ENCODE assay signal across 8 mouse cellular contexts in the genomic region with DNA sequence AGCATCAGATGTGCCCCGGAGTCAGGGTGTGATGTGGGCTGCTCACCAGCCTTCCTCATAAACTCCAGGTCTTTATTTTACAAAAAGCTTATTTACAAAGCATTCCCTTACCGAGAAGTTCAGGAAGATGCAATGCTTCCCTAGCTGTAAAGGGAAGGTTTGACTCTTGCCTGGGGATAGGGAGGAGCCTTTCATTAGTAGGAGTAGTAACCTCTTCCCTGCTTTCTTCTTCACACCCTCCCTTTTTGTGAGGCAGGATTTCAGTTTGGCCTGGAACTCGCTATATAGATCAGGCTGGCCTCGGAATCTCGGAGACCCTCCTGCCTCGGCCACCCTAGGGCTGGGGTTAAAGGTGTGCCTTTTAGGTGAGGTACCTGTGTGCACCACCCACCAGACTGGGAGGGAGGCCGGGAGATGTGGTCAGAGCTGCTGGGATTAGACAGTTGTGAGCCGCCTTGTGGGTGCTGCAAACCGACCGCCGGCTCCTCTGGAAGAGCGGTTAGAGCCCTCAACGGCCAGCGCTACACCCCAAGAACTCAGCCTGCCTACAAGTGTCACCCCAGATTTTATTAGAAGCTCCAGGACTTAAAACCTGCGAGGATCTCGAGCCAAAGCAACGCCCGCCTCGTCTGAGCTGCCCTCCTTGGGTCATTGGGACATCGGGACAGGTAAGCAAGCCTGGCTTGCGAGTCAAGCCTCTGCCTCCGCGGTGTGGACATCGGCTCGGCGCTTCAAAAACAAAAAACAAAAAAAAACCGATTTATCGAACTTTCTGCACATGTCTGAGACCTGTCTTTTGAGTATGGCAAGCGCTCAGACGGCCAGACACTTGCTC. TPM values are rescaled to one million over a fixed set of nuclear protein-coding genes. Genes with fewer than 3 reads are reported as not detected.
DNase-seq lines count a peak whose midpoint lies in the region; ATAC-seq and TF ChIP-seq lines count a peak whose summit lies in the region.

Aebp2 (plus strand) TSS at position 273 of the 835 bp plus-strand sequence.

- 47% methylated on average over 30 of the region's 30 CpGs for WGBS in embryonic facial prominence, embryonic 11.5 days
- 43% methylated on average over 30 of the region's 30 CpGs for WGBS in heart, adult 2 months
- 45% methylated on average over 30 of the region's 30 CpGs for WGBS in kidney, embryonic 16.5 days
- WGBS in liver, embryonic 13.5 days (ENCODE audit: insufficient replicate concordance): 42% methylated on average over 30 of the region's 30 CpGs
- WGBS in small intestine, adult 2 months: 47% methylated on average over 30 of the region's 30 CpGs

- no peak for TF ChIP-seq EP300 in heart, adult 2 months (IDR thresholded peaks at IDR 0.05; ENCODE audit: insufficient read depth, low read depth, low read length)

- peaks cover 6% of the 10 kb centered on the region for H3K79me2 ChIP-seq in heart, adult 2 months (replicated peaks; ENCODE audit: control insufficient read depth, insufficient read depth, low read length)

- peak within 1 kb of the TSS; percentile 42 for H3K4me2 ChIP-seq in embryonic facial prominence, embryonic 11.5 days (ENCODE audit: low read depth, low read length)
- peak within 1 kb of the TSS; percentile 82 for H3K4me2 ChIP-seq in kidney, embryonic 16.5 days (replicated peaks; ENCODE audit: low read depth, low read length)
- peak within 1 kb of the TSS; percentile 95 for H3K4me2 ChIP-seq in liver, embryonic 13.5 days

- H3K9ac ChIP-seq in embryonic facial prominence, embryonic 11.5 days (replicated peaks; ENCODE audit: low read length): peak within 1 kb of the TSS; percentile 98
- H3K9ac ChIP-seq in heart, adult 2 months (ENCODE audit: low read depth, low read length): peak within 1 kb of the TSS; percentile 99
- H3K9ac ChIP-seq in kidney, embryonic 16.5 days (replicated peaks; ENCODE audit: low read length): peak within 1 kb of the TSS; percentile 86
- H3K9ac ChIP-seq in liver, embryonic 13.5 days: peak within 1 kb of the TSS; percentile 95

- H3K4me3 ChIP-seq in G1E (ENCODE audit: low read depth, low read length): peak within 1 kb of the TSS; percentile 93
- H3K4me3 ChIP-seq in embryonic facial prominence, embryonic 11.5 days (ENCODE audit: low read depth, low read length): peak within 1 kb of the TSS; percentile 99
- peak within 1 kb of the TSS; percentile 95 for H3K4me3 ChIP-seq in heart, adult 2 months
- peak within 1 kb of the TSS; percentile 99 for H3K4me3 ChIP-seq in kidney, embryonic 16.5 days (ENCODE audit: low read length)
- H3K4me3 ChIP-seq in liver, embryonic 13.5 days (replicated peaks): peak within 1 kb of the TSS; percentile 97
- peak within 1 kb of the TSS; percentile 90 for H3K4me3 ChIP-seq in small intestine, adult 2 months (ENCODE audit: low read depth, low read length)

- peaks cover 12% of the 10 kb centered on the region for H3K36me3 ChIP-seq in G1E (replicated peaks)
- H3K36me3 ChIP-seq in embryonic facial prominence, embryonic 11.5 days (replicated peaks; ENCODE audit: control insufficient read depth, insufficient read depth, low read depth, low read length): no peaks in the 10 kb centered on the region
- H3K36me3 ChIP-seq in heart, adult 2 months (ENCODE audit: control insufficient read depth, insufficient read depth, low read length): peaks cover 4% of the 10 kb centered on the region; the same call in 1 of the 2 replicates
- H3K36me3 ChIP-seq in kidney, embryonic 16.5 days (ENCODE audit: insufficient read depth, low read length): no peaks in the 10 kb centered on the region
- no peaks in the 10 kb centered on the region for H3K36me3 ChIP-seq in liver, embryonic 13.5 days
- no peaks in the 10 kb centered on the region for H3K36me3 ChIP-seq in small intestine, adult 2 months (ENCODE audit: control insufficient read depth, insufficient read depth, low read length)

- H3K27ac ChIP-seq in embryonic facial prominence, embryonic 11.5 days (replicated peaks; ENCODE audit: low read depth, low read length): peak within 1 kb of the TSS; percentile 89
- H3K27ac ChIP-seq in heart, adult 2 months: peak within 1 kb of the TSS; percentile 94
- peak within 1 kb of the TSS; percentile 96 for H3K27ac ChIP-seq in kidney, embryonic 16.5 days (ENCODE audit: low read length)
- peak within 1 kb of the TSS; percentile 87 for H3K27ac ChIP-seq in liver, embryonic 13.5 days
- peak within 1 kb of the TSS; percentile 82 for H3K27ac ChIP-seq in small intestine, adult 2 months (ENCODE audit: insufficient read depth, low read depth, low read length)

- H3K9me3 ChIP-seq in G1E (replicated peaks): no peaks in the 10 kb centered on the region
- H3K9me3 ChIP-seq in embryonic facial prominence, embryonic 11.5 days (replicated peaks; ENCODE audit: control insufficient read depth, low read length): no peaks in the 10 kb centered on the region
- H3K9me3 ChIP-seq in kidney, embryonic 16.5 days (ENCODE audit: low read length): no peaks in the 10 kb centered on the region
- no peaks in the 10 kb centered on the region for H3K9me3 ChIP-seq in liver, embryonic 13.5 days (replicated peaks)

- DNase-seq in heart, adult 11 months: peak; percentile 94
- no peak for DNase-seq in heart, adult 9 months (ENCODE audit: low spot score in 2 of 2)
- DNase-seq in G1E (ENCODE audit: low spot score): no peak
- DNase-seq in embryonic facial prominence, embryonic 11.5 days (ENCODE audit: low spot score): peak; percentile 31
- DNase-seq in heart, adult 2 months: peak in 1 of 2 experiments; percentile 52
- DNase-seq in liver, embryonic 13.5 days: no peak

- no peak for TF ChIP-seq POLR2A in heart, adult 2 months (IDR thresholded peaks at IDR 0.05; ENCODE audit: insufficient read depth, low read depth, low read length)
- no peak for TF ChIP-seq POLR2A in small intestine, adult 2 months (IDR thresholded peaks at IDR 0.05; ENCODE audit: low read depth, low read length)

- no peak for TF ChIP-seq CTCF in G1E (IDR thresholded peaks at IDR 0.05; ENCODE audit: low read depth, low read length)
- no peak for TF ChIP-seq CTCF in heart, adult 2 months (IDR thresholded peaks at IDR 0.05)
- no peak for TF ChIP-seq CTCF in small intestine, adult 2 months (IDR thresholded peaks at IDR 0.05; ENCODE audit: extremely low read depth, insufficient read length, insufficient replicate concordance, low read depth, low read length)

- H3K27me3 ChIP-seq in G1E (ENCODE audit: insufficient read depth, low read length): no peaks in the 10 kb centered on the region
- no peaks in the 10 kb centered on the region for H3K27me3 ChIP-seq in embryonic facial prominence, embryonic 11.5 days (ENCODE audit: control insufficient read depth, insufficient read depth, low read length)
- H3K27me3 ChIP-seq in heart, adult 2 months (ENCODE audit: control insufficient read depth, insufficient read depth, low read length): no peaks in the 10 kb centered on the region
- H3K27me3 ChIP-seq in kidney, embryonic 16.5 days (ENCODE audit: insufficient read depth, low read length): no peaks in the 10 kb centered on the region
- H3K27me3 ChIP-seq in liver, embryonic 13.5 days: no peaks in the 10 kb centered on the region
- H3K27me3 ChIP-seq in small intestine, adult 2 months (ENCODE audit: control insufficient read depth, insufficient read depth, low read length): no peaks in the 10 kb centered on the region

- ATAC-seq in G1E (ENCODE audit: extremely low read depth, insufficient number of reproducible peaks, low FRiP score, poor library complexity, severe bottlenecking): peak; percentile 18; the same call in 1 of the 2 replicates
- peak; percentile 22; the same call in 1 of the 2 replicates for ATAC-seq in embryonic facial prominence, embryonic 11.5 days (replicated peaks; ENCODE audit: insufficient number of reproducible peaks, low FRiP score, low TSS enrichment, low read depth)
- ATAC-seq in kidney, embryonic 16.5 days (ENCODE audit: low FRiP score, low TSS enrichment): peak; percentile 5
- ATAC-seq in liver, embryonic 13.5 days (ENCODE audit: low read depth): peak; percentile 0; the same call in 1 of the 2 replicates

- H3K4me1 ChIP-seq in G1E (ENCODE audit: insufficient read depth, low read depth, low read length): peaks cover 50% of the 10 kb centered on the region
- H3K4me1 ChIP-seq in embryonic facial prominence, embryonic 11.5 days (ENCODE audit: control insufficient read depth, insufficient read depth, low read length): peaks cover 4% of the 10 kb centered on the region
- peaks cover 6% of the 10 kb centered on the region for H3K4me1 ChIP-seq in heart, adult 2 months (ENCODE audit: control insufficient read depth, insufficient read depth, low read length)
- peaks cover 26% of the 10 kb centered on the region for H3K4me1 ChIP-seq in kidney, embryonic 16.5 days (ENCODE audit: insufficient read depth, low read length)
- peaks cover 36% of the 10 kb centered on the region for H3K4me1 ChIP-seq in liver, embryonic 13.5 days (replicated peaks)
- peaks cover 5% of the 10 kb centered on the region; the same call in 1 of the 2 replicates for H3K4me1 ChIP-seq in small intestine, adult 2 months (ENCODE audit: control insufficient read depth, insufficient read depth, insufficient read length, low read length)

- intact Hi-C loops in heart, adult 2 months (cut with DNase I): loop anchor here (5.0 kb wide), 1 partner anchor 105 kb away; no protein-coding TSS in a partner anchor

RNA-seq across cellular contexts. Expression of gene Aebp2, which starts in this region (rescaled TPM):
- total RNA-seq in G1E (2014; fragmentation: Nextera tagmentation) (71.7 and 75.8 TPM in 2 replicates), G1E (2017) (53.3 and 71.6 TPM in 2 replicates)
- polyA plus RNA-seq in G1E (2012): 41.6 and 51.7 TPM in 2 replicates
- polyA plus RNA-seq in embryonic facial prominence, embryonic 11.5 days (2014; fragmentation: Nextera tagmentation; extraction: Ambion mirVana): 11.9 and 13.0 TPM in 2 replicates
- total RNA-seq in heart, adult 2 months (2021): 10 to 100 TPM; 35.3 to 37.5 TPM
- polyA plus RNA-seq in heart, adult 2 months (2012; rRNA removed): 15.0 and 22.5 TPM in 2 replicates
- polyA plus RNA-seq in kidney, embryonic 16.5 days (2015; fragmentation: Nextera tagmentation; extraction: Ambion mirVana): 9.4 and 10.8 TPM in 2 replicates
- polyA plus RNA-seq in liver, embryonic 13.5 days (2015; fragmentation: Nextera tagmentation; extraction: Ambion mirVana): 3.0 and 3.7 TPM in 2 replicates
- polyA plus RNA-seq in small intestine, adult 2 months (2012; rRNA removed): 15.0 and 28.4 TPM in 2 replicates

Comparison
In these comparisons a context has a peak if more than half of its experiments do, and no peak if none do; other contexts are left out.
1. DNase-seq: peak in heart, adult 11 months (single experiment) and embryonic facial prominence, embryonic 11.5 days (single experiment); none in heart, adult 9 months (0 of 2), G1E (single experiment) and liver, embryonic 13.5 days (single experiment).
2. H3K4me2 ChIP-seq: peak in every context shown above with its lines; median percentile 95 in liver, embryonic 13.5 days; 82 in kidney, embryonic 16.5 days; 42 in embryonic facial prominence, embryonic 11.5 days.
3. Peak in every context shown above with its lines, with median percentiles within 50 percentile points of each other: ATAC-seq, H3K4me3 ChIP-seq, H3K27ac ChIP-seq and H3K9ac ChIP-seq.